Mouse (Mus musculus) hindbrain, embryonic 15.5 days (tissue): ENCODE results near the gene Cyp3a11. TPM values are rescaled to one million over a fixed set of nuclear protein-coding genes. Genes with fewer than 3 reads are reported as not detected.
"Not testable (repeated sequence)": the region's sequence is repeated elsewhere in the genome, so short reads cannot be mapped to it uniquely, and the experiment has no call there.

Experiments used
- ATAC-seq: fragments of 200-750 bp; cut with Nextera tagmentation; 2 replicates; pipeline ENCODE4 v1.8.0; 2017; ENCODE audit warnings: low read depth, moderate number of reproducible peaks, moderate TSS enrichment; ENCODE audit not compliant: low FRiP score
- H3K27ac ChIP-seq: fragments of 300-500 bp; sonication (generic); replicated peaks from 2 replicates; pipeline ENCODE4 v1.5.1; 2015; ENCODE audit warnings: mild to moderate bottlenecking, inconsistent platforms
- H3K27me3 ChIP-seq: fragments of 300-500 bp; sonication (generic); 2 replicates; pipeline ENCODE4 v1.6.1; 2015; ENCODE audit warnings: control low read depth, inconsistent platforms
- H3K36me3 ChIP-seq: fragments of 300-500 bp; sonication (generic); 2 replicates; pipeline ENCODE4 v1.6.1; 2015; ENCODE audit warnings: control low read depth, inconsistent platforms
- H3K4me1 ChIP-seq: fragments of 300-500 bp; sonication (generic); replicated peaks from 2 replicates; pipeline ENCODE4 v1.6.1; 2015; ENCODE audit warnings: control low read depth, inconsistent platforms
- H3K4me2 ChIP-seq: fragments of 300-500 bp; sonication (generic); 2 replicates; pipeline ENCODE4 v1.6.1; 2015; ENCODE audit warnings: moderate library complexity, mild to moderate bottlenecking, inconsistent platforms
- H3K4me3 ChIP-seq: fragments of 300-500 bp; sonication (generic); 2 replicates; pipeline ENCODE4 v1.5.1; 2015; ENCODE audit warnings: mild to moderate bottlenecking, inconsistent platforms
- H3K9ac ChIP-seq: fragments of 300-500 bp; sonication (generic); 2 replicates; pipeline ENCODE4 v1.6.1; 2015; ENCODE audit warnings: inconsistent platforms
- H3K9me3 ChIP-seq: fragments of 300-500 bp; sonication (generic); 2 replicates; pipeline ENCODE4 v1.6.1; 2016; ENCODE audit warnings: control low read depth, inconsistent platforms
- WGBS: fragments of 180-500 bp; shearing (Covaris S2); methylation state at CpG from one replicate; pipeline ENCODE4 v1.1.7; 2015; 5-methylcytosine and 5-hydroxymethylcytosine counted together
- polyA plus RNA-seq: library from polyadenylated mRNA; unstranded; fragments of >200 nt; fragmentation: Nextera tagmentation; extraction: Ambion mirVana; gene quantifications from 2 replicates; pipeline ENCODE4 v1.2.1, GENCODE M21; 2015

The Cyp3a11 gene
- not detected in 2 replicates for polyA plus RNA-seq

- no peaks in the 10 kb centered on the region for H3K4me1 ChIP-seq
- no peaks in the 10 kb centered on the region for H3K27me3 ChIP-seq
- ATAC-seq: no peak
- H3K4me3 ChIP-seq: no peak within 1 kb of the TSS
- no peaks in the 10 kb centered on the region for H3K36me3 ChIP-seq
- WGBS: 89% methylated on average over 3 of the region's 3 CpGs
- peaks cover 32% of the 10 kb centered on the region; the same call in 1 of the 2 replicates for H3K9me3 ChIP-seq
- H3K4me2 ChIP-seq: no peak within 1 kb of the TSS
- no peak within 1 kb of the TSS for H3K9ac ChIP-seq
- H3K27ac ChIP-seq: no peak within 1 kb of the TSS
Measured at GRCm38 (mm10) chr5:145879688-145880087, at the start of gene Cyp3a11. Gene Cyp3a11, minus strand, starts transcription at chr5:145879964.

GRCm38 (mm10) chr5:145912912-145913311 lies 33.1 kb upstream of the Cyp3a11 start:
- peaks cover 40% of the 10 kb centered on the region; the same call in 1 of the 2 replicates for H3K9me3 ChIP-seq
- no peaks in the 10 kb centered on the region for H3K36me3 ChIP-seq
- ATAC-seq: no peak
- H3K4me3 ChIP-seq: no peak overlapping the region
- H3K4me2 ChIP-seq: no peak overlapping the region
- H3K27ac ChIP-seq: no peak overlapping the region
- H3K4me1 ChIP-seq: no peaks in the 10 kb centered on the region
- no peak overlapping the region for H3K9ac ChIP-seq
- no peaks in the 10 kb centered on the region for H3K27me3 ChIP-seq

- no peaks in the 10 kb centered on the region for H3K36me3 ChIP-seq
- no peak overlapping the region for H3K4me3 ChIP-seq
- no peaks in the 10 kb centered on the region for H3K27me3 ChIP-seq
- no peak overlapping the region for H3K27ac ChIP-seq
- H3K4me2 ChIP-seq: no peak overlapping the region
- H3K4me1 ChIP-seq: no peaks in the 10 kb centered on the region
- no peak overlapping the region for H3K9ac ChIP-seq
- H3K9me3 ChIP-seq: peaks cover 38% of the 10 kb centered on the region; the same call in 1 of the 2 replicates
- no peak for ATAC-seq
Measured at GRCm38 (mm10) chr5:145911781-145912180, 32.0 kb upstream of the Cyp3a11 start.

GRCm38 (mm10) chr5:145906937-145907336 lies 27.2 kb upstream of the Cyp3a11 start:
- H3K4me1 ChIP-seq, H3K27me3 ChIP-seq, ATAC-seq, H3K27ac ChIP-seq, H3K9ac ChIP-seq, H3K4me3 ChIP-seq, H3K36me3 ChIP-seq, H3K4me2 ChIP-seq: not testable (repeated sequence)
- H3K9me3 ChIP-seq: peaks cover 57% of the 10 kb centered on the region
- WGBS: 85% methylated on average over 2 of the region's 2 CpGs

- Histone ChIP-seq H3K4me1 (no peaks in the 10 kb centered on the region), H3K4me2 (no peak overlapping the region), H3K36me3 (no peaks in the 10 kb centered on the region), H3K27ac (no peak overlapping the region), H3K27me3 (no peaks in the 10 kb centered on the region), H3K9me3 (peaks cover 56% of the 10 kb centered on the region), H3K9ac (no peak overlapping the region), H3K4me3 (no peak overlapping the region)
- no peak for ATAC-seq
- WGBS: 83% methylated on average over 1 of the region's 1 CpGs
Measured at GRCm38 (mm10) chr5:145904535-145904934, 24.8 kb upstream of the Cyp3a11 start.

GRCm38 (mm10) chr5:145903349-145903748 lies 23.6 kb upstream of the Cyp3a11 start:
- H3K36me3 ChIP-seq: no peaks in the 10 kb centered on the region
- H3K27ac ChIP-seq: no peak overlapping the region
- no peak overlapping the region for H3K4me2 ChIP-seq
- no peak overlapping the region for H3K9ac ChIP-seq
- WGBS: 92% methylated on average over 1 of the region's 1 CpGs
- no peak for ATAC-seq
- no peak overlapping the region for H3K4me3 ChIP-seq
- H3K9me3 ChIP-seq: peaks cover 56% of the 10 kb centered on the region
- H3K27me3 ChIP-seq: no peaks in the 10 kb centered on the region
- H3K4me1 ChIP-seq: no peaks in the 10 kb centered on the region

GRCm38 (mm10) chr5:145900436-145900990 lies 20.7 kb upstream of the Cyp3a11 start:
- Histone ChIP-seq H3K9ac (no peak overlapping the region), H3K27me3 (no peaks in the 10 kb centered on the region), H3K9me3 (peaks cover 55% of the 10 kb centered on the region), H3K27ac (no peak overlapping the region), H3K4me1 (no peaks in the 10 kb centered on the region), H3K4me3 (no peak overlapping the region), H3K36me3 (no peaks in the 10 kb centered on the region), H3K4me2 (no peak overlapping the region)
- no peak for ATAC-seq
- 61% methylated on average over 2 of the region's 2 CpGs for WGBS

- H3K36me3 ChIP-seq: no peaks in the 10 kb centered on the region
- no peak overlapping the region for H3K4me3 ChIP-seq
- no peak overlapping the region for H3K9ac ChIP-seq
- no peak overlapping the region for H3K27ac ChIP-seq
- no peaks in the 10 kb centered on the region for H3K27me3 ChIP-seq
- peaks cover 30% of the 10 kb centered on the region for H3K9me3 ChIP-seq
- no peaks in the 10 kb centered on the region for H3K4me1 ChIP-seq
- no peak overlapping the region for H3K4me2 ChIP-seq
- no peak for ATAC-seq
- WGBS: 78% methylated on average over 1 of the region's 1 CpGs
Measured at GRCm38 (mm10) chr5:145897271-145897670, 17.5 kb upstream of the Cyp3a11 start.

GRCm38 (mm10) chr5:145881207-145881606 lies 1.4 kb upstream of the Cyp3a11 start:
- Histone ChIP-seq H3K4me2 (no peak overlapping the region), H3K27ac (no peak overlapping the region), H3K27me3 (no peaks in the 10 kb centered on the region), H3K4me3 (no peak overlapping the region), H3K9ac (no peak overlapping the region), H3K4me1 (no peaks in the 10 kb centered on the region), H3K9me3 (peaks cover 26% of the 10 kb centered on the region; the same call in 1 of the 2 replicates), H3K36me3 (no peaks in the 10 kb centered on the region)
- no peak for ATAC-seq

- peaks cover 15% of the 10 kb centered on the region for H3K9me3 ChIP-seq
- H3K36me3 ChIP-seq, H3K4me3 ChIP-seq, H3K9ac ChIP-seq, H3K4me1 ChIP-seq, H3K4me2 ChIP-seq, H3K27me3 ChIP-seq, H3K27ac ChIP-seq, ATAC-seq: not testable (repeated sequence)
Measured at GRCm38 (mm10) chr5:145867433-145867832, 12.3 kb downstream of the Cyp3a11 start.

GRCm38 (mm10) chr5:145805796-145806195 lies 74.0 kb downstream of the Cyp3a11 start, which contains the start of gene Cyp3a44:
Gene Cyp3a44, minus strand, starts transcription at chr5:145805874.
- WGBS: 79% methylated on average over 2 of the region's 2 CpGs
- H3K4me1 ChIP-seq, H3K9ac ChIP-seq, ATAC-seq, H3K27ac ChIP-seq, H3K4me3 ChIP-seq, H3K27me3 ChIP-seq, H3K4me2 ChIP-seq, H3K9me3 ChIP-seq, H3K36me3 ChIP-seq: not testable (repeated sequence)
